Mouse (Mus musculus) midbrain, postnatal 0 days (tissue): ENCODE results near the gene 1700029I15Rik. TPM values are rescaled to one million over a fixed set of nuclear protein-coding genes. Genes with fewer than 3 reads are reported as not detected.
A peak's percentile ranks its signal among the peaks of the same experiment; 100 is the strongest.

Source experiments
- ATAC-seq: fragments of 200-750 bp; cut with Nextera tagmentation; 2 replicates; pipeline ENCODE4 v1.8.0; 2017; ENCODE audit warnings: moderate number of reproducible peaks, mild to moderate bottlenecking, moderate TSS enrichment, moderate library complexity; ENCODE audit not compliant: low FRiP score
- DNase-seq: peaks from one replicate; pipeline ENCODE4 v3.0.0-alpha.2; 2015; ENCODE audit warnings: low spot score
- H3K27ac ChIP-seq: fragments of 300-500 bp; sonication (generic); 2 replicates; pipeline ENCODE4 v1.5.1; 2014; ENCODE audit warnings: low read depth, mild to moderate bottlenecking, low read length, mixed read lengths
- H3K27me3 ChIP-seq: fragments of 300-500 bp; sonication (generic); 2 replicates; pipeline ENCODE4 v1.6.1; 2014; ENCODE audit warnings: low read length, control low read depth, mixed read lengths; ENCODE audit not compliant: insufficient read depth
- H3K36me3 ChIP-seq: fragments of 300-500 bp; sonication (generic); 2 replicates; pipeline ENCODE4 v1.6.1; 2014; ENCODE audit warnings: low read length, control low read depth, mixed read lengths; ENCODE audit not compliant: insufficient read depth
- H3K4me1 ChIP-seq: fragments of 300-500 bp; sonication (generic); 2 replicates; pipeline ENCODE4 v1.6.1; 2014; ENCODE audit warnings: mild to moderate bottlenecking, control low read depth, antibody characterized with exemption, low read length, mixed read lengths; ENCODE audit not compliant: insufficient read depth
- H3K4me2 ChIP-seq: fragments of 300-500 bp; sonication (generic); 2 replicates; pipeline ENCODE4 v1.6.1; 2014; ENCODE audit warnings: low read depth, mild to moderate bottlenecking, low read length, mixed read lengths; ENCODE audit not compliant: poor library complexity, severe bottlenecking
- H3K4me3 ChIP-seq: fragments of 300-500 bp; sonication (generic); 2 replicates; pipeline ENCODE4 v1.5.1; 2014; ENCODE audit warnings: low read depth, mild to moderate bottlenecking, low read length, moderate library complexity
- H3K9ac ChIP-seq: fragments of 300-500 bp; sonication (generic); replicated peaks from 2 replicates; pipeline ENCODE4 v1.6.1; 2014; ENCODE audit warnings: mild to moderate bottlenecking, low read length, moderate library complexity, mixed read lengths; ENCODE audit not compliant: poor library complexity, severe bottlenecking
- H3K9me3 ChIP-seq: fragments of 300-500 bp; sonication (generic); 2 replicates; pipeline ENCODE4 v1.6.1; 2016; ENCODE audit warnings: low read length, control low read depth
- CTCF ChIP-seq: IDR thresholded peaks from 2 replicates; pipeline ENCODE4 v1.5.1; 2016; ENCODE audit warnings: antibody characterized with exemption, mild to moderate bottlenecking
- WGBS: fragments of 180-500 bp; shearing (Covaris S2); extraction: QIAGEN DNeasy Blood & Tissue Kit; methylation state at CpG from one replicate; pipeline ENCODE4 v1.1.7; 2014; 5-methylcytosine and 5-hydroxymethylcytosine counted together
- polyA plus RNA-seq: library from polyadenylated mRNA; unstranded; fragments of >200 nt; fragmentation: Nextera tagmentation; extraction: Ambion mirVana; gene quantifications from 2 replicates; pipeline ENCODE4 v1.2.1, GENCODE M21; 2015
- total RNA-seq: library from RNA; depleted of rRNA; stranded (reverse); fragments of >200 nt; gene quantifications from 2 replicates; pipeline ENCODE4 v1.2.3, GENCODE M21; 2014

The 1700029I15Rik gene
- total and polyA plus RNA-seq, 2 experiments from 2014 or later: 4.7 to 8.6 TPM

GRCm38 (mm10) chr2:92402591-92403326 is 20.4 kb downstream of the 1700029I15Rik start:
- no peak for TF ChIP-seq CTCF
- H3K27ac ChIP-seq: peak overlapping the region; percentile 44; the same call in 1 of the 2 replicates

GRCm38 (mm10) chr2:92403776-92404319 is 21.5 kb downstream of the 1700029I15Rik start:
- 95% methylated on average over 5 of the region's 5 CpGs for WGBS
- ATAC-seq: no peak

More at GRCm38 (mm10) chr2:92402591-92403326, 20.4 kb downstream of the 1700029I15Rik start:
- Histone ChIP-seq H3K9me3 (no peaks in the 10 kb centered on the region), H3K36me3 (peaks cover 34% of the 10 kb centered on the region), H3K4me2 (no peak overlapping the region), H3K4me1 (peaks cover 9% of the 10 kb centered on the region; the same call in 1 of the 2 replicates), H3K27me3 (no peaks in the 10 kb centered on the region), H3K4me3 (no peak overlapping the region), H3K9ac (no peak overlapping the region)
- DNase-seq: peak; percentile 66
- 70% methylated on average over 4 of the region's 4 CpGs for WGBS
- ATAC-seq: no peak

GRCm38 (mm10) chr2:92404737-92405136 is 22.4 kb downstream of the 1700029I15Rik start:
- Histone ChIP-seq H3K4me1 (no peaks in the 10 kb centered on the region; the same call in 1 of the 2 replicates), H3K9ac (no peak overlapping the region), H3K4me3 (no peak overlapping the region), H3K27me3 (no peaks in the 10 kb centered on the region), H3K36me3 (peaks cover 53% of the 10 kb centered on the region), H3K9me3 (no peaks in the 10 kb centered on the region), H3K27ac (no peak overlapping the region), H3K4me2 (no peak overlapping the region)
- no peak for TF ChIP-seq CTCF
- ATAC-seq: no peak
- no peak for DNase-seq
- WGBS: 84% methylated on average over 6 of the region's 6 CpGs

More at GRCm38 (mm10) chr2:92403776-92404319, 21.5 kb downstream of the 1700029I15Rik start:
- Histone ChIP-seq H3K27ac (no peak overlapping the region), H3K9ac (no peak overlapping the region), H3K4me3 (no peak overlapping the region), H3K4me1 (peaks cover 8% of the 10 kb centered on the region; the same call in 1 of the 2 replicates), H3K36me3 (peaks cover 44% of the 10 kb centered on the region), H3K4me2 (no peak overlapping the region), H3K9me3 (no peaks in the 10 kb centered on the region), H3K27me3 (no peaks in the 10 kb centered on the region)
- TF ChIP-seq CTCF: no peak
- no peak for DNase-seq

- peaks cover 62% of the 10 kb centered on the region for H3K36me3 ChIP-seq
- WGBS: 76% methylated on average over 7 of the region's 7 CpGs
- no peaks in the 10 kb centered on the region for H3K9me3 ChIP-seq
- TF ChIP-seq CTCF: no peak
- ATAC-seq (no peak), DNase-seq (peak; percentile 45)
- no peak overlapping the region for H3K4me3 ChIP-seq
- no peak overlapping the region for H3K4me2 ChIP-seq
- no peaks in the 10 kb centered on the region for H3K4me1 ChIP-seq
- H3K27me3 ChIP-seq: no peaks in the 10 kb centered on the region
- H3K9ac ChIP-seq: peak overlapping the region; percentile 13; the same call in 1 of the 2 replicates
- H3K27ac ChIP-seq: no peak overlapping the region
These were observed 23.3 kb downstream of the 1700029I15Rik start for GRCm38 (mm10) chr2:92405687-92406086.

- 91% methylated on average over 18 of the region's 18 CpGs for WGBS
These were observed 26.1 kb downstream of the 1700029I15Rik start for GRCm38 (mm10) chr2:92408309-92409045.

More at GRCm38 (mm10) chr2:92408309-92409045, 26.1 kb downstream of the 1700029I15Rik start:
- H3K4me2 ChIP-seq: no peak overlapping the region
- no peak overlapping the region for H3K9ac ChIP-seq
- no peak overlapping the region for H3K4me3 ChIP-seq
- H3K9me3 ChIP-seq: no peaks in the 10 kb centered on the region
- no peak for TF ChIP-seq CTCF
- H3K4me1 ChIP-seq: no peaks in the 10 kb centered on the region
- H3K27ac ChIP-seq: no peak overlapping the region
- DNase-seq: no peak
- no peak for ATAC-seq
- peaks cover 86% of the 10 kb centered on the region for H3K36me3 ChIP-seq
- H3K27me3 ChIP-seq: no peaks in the 10 kb centered on the region
